Mouse (Mus musculus): ENCODE results near the gene Map3k19.

Map3k19 gene

GRCm38 (mm10) chr1:127854486-127855222 is at the start of gene Map3k19:
TSS of gene Map3k19 (minus strand) at chr1:127855031.
- DNase-seq (ENCODE audit: low spot score), result no peak

GRCm38 (mm10) chr1:127899401-127899800 is 44.6 kb upstream of the Map3k19 start:
- no peak for DNase-seq (ENCODE audit: low spot score)

GRCm38 (mm10) chr1:127869276-127869675 is 14.4 kb upstream of the Map3k19 start:
- DNase-seq (ENCODE audit: low spot score), result no peak

- DNase-seq (ENCODE audit: low spot score), result peak; percentile 73
Observed at GRCm38 (mm10) chr1:127868300-127869261, 13.8 kb upstream of the Map3k19 start, which contains the start of gene Rab3gap1. TSS of gene Rab3gap1 (plus strand) at chr1:127868773.

GRCm38 (mm10) chr1:127863806-127864205 is 9.0 kb upstream of the Map3k19 start:
- DNase-seq (ENCODE audit: low spot score), result no peak

GRCm38 (mm10) chr1:127861900-127862299 is 7.1 kb upstream of the Map3k19 start:
- DNase-seq (ENCODE audit: low spot score), result no peak

GRCm38 (mm10) chr1:127860492-127860891 is 5.7 kb upstream of the Map3k19 start:
- DNase-seq (ENCODE audit: low spot score), result no peak

GRCm38 (mm10) chr1:127859799-127860400 is 5.1 kb upstream of the Map3k19 start:
- no peak for DNase-seq (ENCODE audit: low spot score)

GRCm38 (mm10) chr1:127858945-127859648 is 4.3 kb upstream of the Map3k19 start:
- no peak for DNase-seq (ENCODE audit: low spot score)

- no peak for DNase-seq (ENCODE audit: low spot score)
Observed at GRCm38 (mm10) chr1:127850075-127850610, 4.7 kb downstream of the Map3k19 start.

- DNase-seq (ENCODE audit: low spot score), result no peak
Observed at GRCm38 (mm10) chr1:127845472-127845871, 9.4 kb downstream of the Map3k19 start.

GRCm38 (mm10) chr1:127838602-127839001 is 16.2 kb downstream of the Map3k19 start:
- no peak for DNase-seq (ENCODE audit: low spot score)

GRCm38 (mm10) chr1:127836619-127837018 is 18.2 kb downstream of the Map3k19 start:
- no peak for DNase-seq (ENCODE audit: low spot score)

GRCm38 (mm10) chr1:127834202-127834601 is 20.6 kb downstream of the Map3k19 start:
- no peak for DNase-seq (ENCODE audit: low spot score)

- DNase-seq (ENCODE audit: low spot score), result no peak
Observed at GRCm38 (mm10) chr1:127833714-127834113, 21.1 kb downstream of the Map3k19 start.

- no peak for DNase-seq (ENCODE audit: low spot score)
Observed at GRCm38 (mm10) chr1:127830215-127830921, 24.5 kb downstream of the Map3k19 start.

GRCm38 (mm10) chr1:127827325-127827724 is 27.5 kb downstream of the Map3k19 start:
- no peak for DNase-seq (ENCODE audit: low spot score)

GRCm38 (mm10) chr1:127816381-127816780 is 38.5 kb downstream of the Map3k19 start:
- no peak for DNase-seq (ENCODE audit: low spot score)

GRCm38 (mm10) chr1:127812929-127813328 is 41.9 kb downstream of the Map3k19 start:
- DNase-seq (ENCODE audit: low spot score), result no peak

GRCm38 (mm10) chr1:127808671-127809070 is 46.2 kb downstream of the Map3k19 start:
- no peak for DNase-seq (ENCODE audit: low spot score)

- no peak for DNase-seq (ENCODE audit: low spot score)
Observed at GRCm38 (mm10) chr1:127802916-127803315, 51.9 kb downstream of the Map3k19 start.
